Mouse (Mus musculus) small intestine, adult 2 months (tissue): ENCODE results near the gene Cyp27b1.

Experiments
- CTCF ChIP-seq: fragments of 200-500 bp; IDR thresholded peaks from 2 replicates; pipeline ENCODE4 v1.5.1; 2012; ENCODE audit warnings: low read depth, mild to moderate bottlenecking, control low read depth, inconsistent platforms, low read length, moderate library complexity, mixed read lengths; ENCODE audit not compliant: insufficient replicate concordance, insufficient read length; ENCODE audit errors: extremely low read depth
- POLR2A ChIP-seq: fragments of 200-500 bp; IDR thresholded peaks from 2 replicates; pipeline ENCODE4 v1.6.1; 2012; ENCODE audit warnings: low read depth, mild to moderate bottlenecking, control low read depth, inconsistent platforms, low read length, moderate library complexity

GRCm38 (mm10) chr10:127043187-127043586, 4.9 kb upstream of the Cyp27b1 start:
- TF ChIP-seq CTCF (no peak), POLR2A (no peak)
